Mouse (Mus musculus): ENCODE results near the gene 2810408A11Rik. TPM values are rescaled to one million over a fixed set of nuclear protein-coding genes. Genes with fewer than 3 reads are reported as not detected.

2810408A11Rik gene
- polyA plus RNA-seq, 1 experiment: 3.0 TPM

GRCm38 (mm10) chr11:69922012-69922756 is 21.4 kb upstream of the 2810408A11Rik start:
- Histone ChIP-seq H3ac (ENCODE audit: control insufficient read depth, insufficient read length) (no peak overlapping the region), H3K4me3 (peak overlapping the region; percentile 77), H3K79me2 (ENCODE audit: control insufficient read depth, insufficient read depth) (peaks cover 35% of the 10 kb centered on the region), H3K27me3 (ENCODE audit: control insufficient read depth, insufficient read depth, insufficient read length) (no peaks in the 10 kb centered on the region), H3K4me2 (ENCODE audit: low read depth) (peak overlapping the region; percentile 86), H3K36me3 (ENCODE audit: control insufficient read depth, insufficient read depth) (peaks cover 19% of the 10 kb centered on the region)
- TF ChIP-seq MYOD1 (IDR thresholded peaks at IDR 0.05; ENCODE audit: control insufficient read depth in 1 of 3, insufficient read length in 2 of 3, low read depth in 2 of 3) (no peak), TCF12 (IDR thresholded peaks at IDR 0.05; ENCODE audit: insufficient read depth, poor library complexity, severe bottlenecking) (no peak), E2F4 (IDR thresholded peaks at IDR 0.05; ENCODE audit: insufficient read depth) (no peak), TCF3 (IDR thresholded peaks at IDR 0.05; ENCODE audit: insufficient read length, low read depth) (no peak), CEBPB (IDR thresholded peaks at IDR 0.05; ENCODE audit: insufficient read depth, poor library complexity, severe bottlenecking) (no peak), POLR2A (IDR thresholded peaks at IDR 0.05; ENCODE audit: insufficient read length, low read depth) (no peak), USF1 (IDR thresholded peaks at IDR 0.05; ENCODE audit: low read depth) (no peak), POLR2AphosphoS2 (IDR thresholded peaks at IDR 0.05; ENCODE audit: insufficient read length, low read depth) (no peak), MYOG (IDR thresholded peaks at IDR 0.05; ENCODE audit: control insufficient read depth in 1 of 3, insufficient read depth in 1 of 3, insufficient read length in 2 of 3, low read depth in 2 of 3) (no peak), SRF (IDR thresholded peaks at IDR 0.05; ENCODE audit: control insufficient read depth, insufficient read length, low read depth) (no peak), MAX (IDR thresholded peaks at IDR 0.05; ENCODE audit: low read depth) (no peak), REST (IDR thresholded peaks at IDR 0.05; ENCODE audit: insufficient read depth, insufficient read length) (no peak)

GRCm38 (mm10) chr11:69921114-69922011 is 20.6 kb upstream of the 2810408A11Rik start, which contains the start of gene Eif5a:
Gene Eif5a, minus strand, starts transcription at chr11:69921958.
- Histone ChIP-seq H3K79me2 (ENCODE audit: control insufficient read depth, insufficient read depth) (peaks cover 42% of the 10 kb centered on the region), H3K36me3 (ENCODE audit: control insufficient read depth, insufficient read depth) (peaks cover 28% of the 10 kb centered on the region), H3K4me2 (ENCODE audit: low read depth) (peak within 1 kb of the TSS; percentile 86)

GRCm38 (mm10) chr11:69920266-69921031 is 19.7 kb upstream of the 2810408A11Rik start:
- TF ChIP-seq POLR2AphosphoS2 (IDR thresholded peaks at IDR 0.05; ENCODE audit: insufficient read length, low read depth) (peak; percentile 52), MAX (IDR thresholded peaks at IDR 0.05; ENCODE audit: low read depth) (no peak)
- Histone ChIP-seq H3K36me3 (ENCODE audit: control insufficient read depth, insufficient read depth) (peaks cover 37% of the 10 kb centered on the region), H3K4me3 (peak overlapping the region; percentile 77), H3K79me2 (ENCODE audit: control insufficient read depth, insufficient read depth) (peaks cover 48% of the 10 kb centered on the region), H3ac (ENCODE audit: control insufficient read depth, insufficient read length) (peak overlapping the region; percentile 87), H3K27me3 (ENCODE audit: control insufficient read depth, insufficient read depth, insufficient read length) (no peaks in the 10 kb centered on the region), H3K4me2 (ENCODE audit: low read depth) (peak overlapping the region; percentile 87)

More at GRCm38 (mm10) chr11:69921114-69922011, 20.6 kb upstream of the 2810408A11Rik start, which contains the start of gene Eif5a:
- Histone ChIP-seq H3K4me3 (peak within 1 kb of the TSS; percentile 77), H3K27me3 (ENCODE audit: control insufficient read depth, insufficient read depth, insufficient read length) (no peaks in the 10 kb centered on the region), H3ac (ENCODE audit: control insufficient read depth, insufficient read length) (peak within 1 kb of the TSS; percentile 87)
- peak; percentile 92 for TF ChIP-seq USF1 (IDR thresholded peaks at IDR 0.05; ENCODE audit: low read depth)
- peak; percentile 95 for TF ChIP-seq POLR2A (IDR thresholded peaks at IDR 0.05; ENCODE audit: insufficient read length, low read depth)
- no peak for TF ChIP-seq MYOG (IDR thresholded peaks at IDR 0.05; ENCODE audit: control insufficient read depth in 1 of 3, insufficient read depth in 1 of 3, insufficient read length in 2 of 3, low read depth in 2 of 3)
- TF ChIP-seq MAX (IDR thresholded peaks at IDR 0.05; ENCODE audit: low read depth): peak; percentile 90
- peak; percentile 96 for TF ChIP-seq POLR2AphosphoS2 (IDR thresholded peaks at IDR 0.05; ENCODE audit: insufficient read length, low read depth)
- TF ChIP-seq REST (IDR thresholded peaks at IDR 0.05; ENCODE audit: insufficient read depth, insufficient read length): peak; percentile 27
- TF ChIP-seq TCF3 (IDR thresholded peaks at IDR 0.05; ENCODE audit: insufficient read length, low read depth): no peak
- no peak for TF ChIP-seq SRF (IDR thresholded peaks at IDR 0.05; ENCODE audit: control insufficient read depth, insufficient read length, low read depth)
- TF ChIP-seq E2F4 (IDR thresholded peaks at IDR 0.05; ENCODE audit: insufficient read depth): no peak
- TF ChIP-seq CEBPB (IDR thresholded peaks at IDR 0.05; ENCODE audit: insufficient read depth, poor library complexity, severe bottlenecking): no peak
- TF ChIP-seq MYOD1 (IDR thresholded peaks at IDR 0.05; ENCODE audit: control insufficient read depth in 1 of 3, insufficient read length in 2 of 3, low read depth in 2 of 3): peak in 1 of 3 experiments; percentile 4

- H3K27me3 ChIP-seq (ENCODE audit: control insufficient read depth, insufficient read depth, insufficient read length): no peaks in the 10 kb centered on the region
- TF ChIP-seq POLR2AphosphoS2 (IDR thresholded peaks at IDR 0.05; ENCODE audit: insufficient read length, low read depth) (peak; percentile 76), TCF12 (IDR thresholded peaks at IDR 0.05; ENCODE audit: insufficient read depth, poor library complexity, severe bottlenecking) (no peak)
- H3ac ChIP-seq (ENCODE audit: control insufficient read depth, insufficient read length): peak overlapping the region; percentile 87
- H3K36me3 ChIP-seq (ENCODE audit: control insufficient read depth, insufficient read depth): peaks cover 39% of the 10 kb centered on the region
- H3K4me2 ChIP-seq (ENCODE audit: low read depth): peak overlapping the region; percentile 87
- peak overlapping the region; percentile 77 for H3K4me3 ChIP-seq
- peaks cover 53% of the 10 kb centered on the region for H3K79me2 ChIP-seq (ENCODE audit: control insufficient read depth, insufficient read depth)
Measured at GRCm38 (mm10) chr11:69919661-69920265, 19.0 kb upstream of the 2810408A11Rik start.
